Mouse (Mus musculus) cerebellum, postnatal 36 days (tissue): ENCODE data around the gene Proser1.

Experiments
- DNase-seq, 2 experiments: peaks; one replicate each; pipeline ENCODE4 v3.0.0; 2021 to 2022; ENCODE audit warnings: mixed read lengths in 2 of 2

Proser1 gene

GRCm38 (mm10) chr3:53463046-53463764 is at the start of gene Proser1, which contains the start of gene Nhlrc3:
Gene Proser1 (plus strand): TSS chr3:53463666.
Gene Nhlrc3 (minus strand): TSS chr3:53463332.
- peak; percentile 96 to 98 for DNase-seq

GRCm38 (mm10) chr3:53413959-53414358 is 49.5 kb upstream of the Proser1 start:
- DNase-seq = no peak

- DNase-seq = peak; percentile 76 to 86
Observed at GRCm38 (mm10) chr3:53416036-53416506, 47.4 kb upstream of the Proser1 start.

GRCm38 (mm10) chr3:53417701-53418100 is 45.8 kb upstream of the Proser1 start:
- peak; percentile 19 to 43 for DNase-seq

GRCm38 (mm10) chr3:53421656-53422055 is 41.8 kb upstream of the Proser1 start:
- no peak for DNase-seq

DNA sequence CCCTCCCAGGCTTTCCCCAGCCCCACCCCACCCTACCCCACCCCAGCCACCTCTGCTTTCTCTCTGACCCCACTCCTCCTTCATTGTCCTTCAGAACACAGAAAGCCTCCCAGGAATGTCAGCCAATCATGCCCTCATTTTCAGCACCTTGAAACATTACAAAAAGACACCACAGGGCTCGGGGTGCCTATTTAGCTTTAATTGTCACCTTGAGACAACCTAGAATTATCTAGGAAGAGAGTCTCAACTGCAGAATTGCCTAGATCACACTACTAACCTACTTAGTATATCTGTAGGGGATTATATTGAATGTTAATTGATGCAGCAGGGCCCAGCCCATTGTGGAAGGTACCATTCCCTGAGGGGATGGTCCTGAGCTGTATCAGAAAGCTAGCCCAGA is 40.8 kb upstream of the Proser1 start:
- DNase-seq = no peak

DNA sequence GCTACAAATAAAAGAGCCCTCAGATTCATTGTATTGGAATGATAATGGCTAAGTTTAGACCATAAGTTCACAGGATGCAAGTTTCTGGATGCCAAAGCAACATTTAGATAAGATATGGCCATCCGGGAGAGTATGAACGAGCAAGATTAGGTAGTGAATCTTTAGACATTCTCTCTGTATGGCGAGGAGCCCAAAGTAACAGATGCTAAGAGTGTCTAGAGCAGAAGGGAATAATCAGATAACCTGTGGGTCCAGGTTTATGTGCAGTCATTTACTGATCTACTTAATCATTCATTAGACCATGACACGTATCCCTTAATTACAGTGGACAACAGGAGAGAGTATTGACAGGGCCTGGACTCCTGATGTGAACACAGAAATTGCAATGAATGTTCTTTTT is 39.9 kb upstream of the Proser1 start:
- DNase-seq = no peak

GRCm38 (mm10) chr3:53434610-53435009 is 28.9 kb upstream of the Proser1 start:
- DNase-seq = no peak

GRCm38 (mm10) chr3:53436550-53436949 is 26.9 kb upstream of the Proser1 start:
- DNase-seq = no peak

DNA sequence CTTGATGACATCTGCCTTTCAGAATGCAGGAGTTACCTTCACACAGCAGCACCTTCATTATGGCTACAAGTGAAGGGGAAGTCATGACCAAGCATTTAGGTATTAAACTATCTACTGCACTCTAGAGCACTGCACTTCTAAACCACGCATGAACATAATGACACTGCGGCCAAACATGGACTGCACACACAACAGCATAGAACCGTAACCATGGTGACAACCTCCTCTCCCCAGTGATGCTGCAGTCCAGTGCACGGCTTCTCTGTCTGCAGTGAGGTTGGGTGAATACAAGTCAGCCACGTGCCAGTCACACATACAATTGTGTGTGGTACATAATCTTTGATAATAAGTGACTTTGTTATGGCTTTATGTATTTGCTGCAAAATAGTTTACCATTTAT is 17.9 kb upstream of the Proser1 start:
- no peak for DNase-seq

- no peak for DNase-seq
Observed at GRCm38 (mm10) chr3:53446801-53447200, 16.7 kb upstream of the Proser1 start.

DNA sequence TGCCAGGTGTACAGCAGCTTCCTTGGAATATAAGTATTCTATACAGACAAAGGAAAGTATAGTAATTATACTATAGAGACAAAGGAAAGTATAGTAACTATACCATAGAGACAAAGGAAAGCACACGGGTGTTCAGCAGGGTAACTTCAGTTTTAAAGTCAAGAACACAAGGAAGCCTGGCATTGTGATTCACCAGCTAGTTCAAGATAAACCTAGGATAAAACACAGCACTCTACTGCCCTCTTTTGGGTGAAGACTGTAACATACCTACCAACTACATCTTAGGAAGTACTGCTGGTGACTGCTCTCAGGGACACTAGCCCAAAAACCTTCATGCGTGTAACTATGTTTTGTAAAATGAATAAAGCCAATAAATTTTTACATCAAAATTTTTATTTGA is 15.3 kb upstream of the Proser1 start:
- peak in 1 of 2 experiments; percentile 64 for DNase-seq

- peak; percentile 70 to 74 for DNase-seq
Observed at GRCm38 (mm10) chr3:53450666-53451065, 12.8 kb upstream of the Proser1 start.

DNA sequence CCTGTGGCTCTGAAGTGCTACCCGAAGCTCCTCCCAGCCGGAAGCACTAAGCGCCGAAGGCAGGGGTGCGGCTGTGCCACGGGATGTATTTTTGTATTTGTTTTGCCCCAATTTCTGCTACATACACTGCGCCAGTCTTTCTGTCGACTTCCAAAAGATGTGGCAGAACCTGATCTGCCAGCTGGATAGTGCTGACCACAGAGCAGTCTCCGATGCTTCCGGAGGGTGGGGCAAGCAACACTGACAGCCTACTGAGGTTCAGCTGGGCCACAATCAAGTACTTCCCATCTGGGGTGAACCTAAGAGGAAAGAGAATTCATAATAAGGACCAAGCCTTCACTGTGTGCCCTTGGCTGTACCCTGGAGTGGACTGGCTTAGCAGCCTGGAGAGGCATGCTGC is 11.1 kb upstream of the Proser1 start:
- no peak for DNase-seq

- no peak for DNase-seq
Observed at GRCm38 (mm10) chr3:53453346-53453745, 10.1 kb upstream of the Proser1 start.

GRCm38 (mm10) chr3:53454005-53454404 is 9.5 kb upstream of the Proser1 start:
- no peak for DNase-seq

- no peak for DNase-seq
Observed at GRCm38 (mm10) chr3:53454561-53454960, 8.9 kb upstream of the Proser1 start.

- no peak for DNase-seq
Observed at GRCm38 (mm10) chr3:53454984-53455383, 8.5 kb upstream of the Proser1 start.

GRCm38 (mm10) chr3:53457750-53458149 is 5.7 kb upstream of the Proser1 start:
- DNase-seq = no peak

- no peak for DNase-seq
Observed at GRCm38 (mm10) chr3:53460106-53460505, 3.4 kb upstream of the Proser1 start.

DNA sequence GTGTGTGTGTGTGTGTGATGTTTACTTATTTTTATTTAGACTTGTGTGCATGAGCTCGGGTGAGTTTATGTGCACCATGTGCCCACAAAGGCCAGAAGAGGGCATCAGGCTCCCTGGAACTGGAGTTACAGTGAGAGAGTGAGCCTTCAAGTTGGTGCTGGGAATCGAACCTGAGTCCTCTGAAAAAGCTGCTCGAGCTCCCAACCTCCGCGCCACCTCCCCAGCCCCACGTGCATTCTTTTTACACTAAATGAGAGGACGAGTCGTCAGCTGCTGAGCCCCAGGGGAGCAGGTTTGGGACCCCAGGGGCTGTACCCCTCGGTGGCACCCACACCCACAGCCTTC is 793 bp upstream of the Proser1 start:
- no peak for DNase-seq

DNA sequence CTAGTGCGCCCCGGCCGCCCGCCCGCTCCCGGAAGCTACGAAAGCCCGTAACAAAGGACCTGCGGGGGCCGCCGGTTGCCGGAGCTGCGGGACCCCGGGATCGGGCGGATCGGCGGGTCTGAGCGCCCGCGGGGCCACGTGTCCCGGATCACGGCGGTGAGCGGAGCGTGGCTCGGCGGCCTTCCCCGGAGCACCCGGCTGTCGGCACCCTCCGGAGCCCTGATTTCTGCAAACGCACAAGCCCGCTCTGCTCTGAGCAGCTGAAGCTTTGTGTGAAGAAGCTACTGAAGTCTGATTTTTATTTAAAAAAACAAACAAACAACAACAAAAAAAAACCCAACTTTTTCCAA is 274 bp downstream of the Proser1 start:
- no peak for DNase-seq

DNA sequence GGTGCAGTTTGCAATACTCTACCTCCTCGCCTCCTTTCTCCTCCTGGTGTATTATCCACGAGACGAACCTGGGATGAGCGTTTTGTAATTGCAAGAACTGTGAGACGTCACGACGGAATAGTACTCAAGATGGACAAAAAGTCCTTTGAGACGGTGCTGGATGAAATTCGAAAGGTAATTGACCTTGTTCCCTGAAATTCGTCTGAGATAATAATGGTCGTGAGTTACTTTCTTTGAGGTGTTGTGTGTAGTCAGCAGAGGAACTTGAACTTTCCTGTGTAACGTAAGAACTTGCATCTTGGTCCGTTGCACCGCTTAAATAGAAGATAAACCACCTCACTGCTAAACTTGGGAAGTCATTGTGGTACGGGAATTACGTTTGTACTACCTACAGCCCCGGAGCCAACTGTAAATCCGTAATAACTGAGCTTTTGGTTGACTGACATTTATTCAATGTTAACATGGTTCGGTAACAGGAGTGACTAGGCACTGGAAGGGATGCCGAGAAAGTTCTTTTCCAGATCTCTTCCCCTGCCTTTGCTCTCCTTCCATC is 756 bp downstream of the Proser1 start:
- DNase-seq = no peak

DNA sequence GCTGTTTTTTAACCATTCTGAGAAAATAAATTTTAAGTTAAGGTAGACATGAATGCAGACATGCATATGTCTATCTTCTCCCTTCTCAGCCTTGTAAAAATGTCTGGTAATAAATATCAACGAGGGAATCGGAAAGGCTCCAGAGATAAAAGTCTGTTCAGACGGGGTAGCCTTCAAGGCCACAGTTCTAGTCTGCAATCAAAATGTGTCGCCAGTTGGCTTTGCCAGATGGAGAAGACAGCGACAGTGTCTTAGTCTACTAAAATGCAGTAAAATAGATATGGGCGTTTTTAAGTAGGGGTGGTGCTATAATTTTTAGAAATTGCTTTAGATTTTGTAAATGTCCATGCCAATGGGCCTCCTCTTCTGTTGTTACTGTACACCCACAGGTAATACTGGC is 1.9 kb downstream of the Proser1 start:
- no peak for DNase-seq

- DNase-seq = no peak
Observed at GRCm38 (mm10) chr3:53466481-53466880, 3.0 kb downstream of the Proser1 start.
